Mouse (Mus musculus) bone marrow macrophage, adult 2 months (primary cell): ENCODE data around the gene Capn8. TPM values are rescaled to one million over a fixed set of nuclear protein-coding genes. Genes with fewer than 3 reads are reported as not detected.

Experiments used
- H3K27ac ChIP-seq: 2 replicates; pipeline ENCODE4 v1.5.1; 2012; ENCODE audit warnings: low read depth, low read length; ENCODE audit not compliant: insufficient read depth
- H3K4me1 ChIP-seq: 2 replicates; pipeline ENCODE4 v1.6.1; 2012; ENCODE audit warnings: low read length; ENCODE audit not compliant: control insufficient read depth, insufficient read depth
- H3K4me3 ChIP-seq: 2 replicates; pipeline ENCODE4 v1.5.1; 2012; ENCODE audit warnings: mild to moderate bottlenecking, low read length, moderate library complexity; ENCODE audit not compliant: insufficient read depth
- CTCF ChIP-seq: IDR thresholded peaks from 2 replicates; pipeline ENCODE4 v1.5.1; 2012; ENCODE audit warnings: low read depth, mild to moderate bottlenecking, low read length, moderate library complexity
- POLR2A ChIP-seq: IDR thresholded peaks from 2 replicates; pipeline ENCODE4 v1.6.1; 2012; ENCODE audit warnings: mild to moderate bottlenecking, low read depth, low read length, borderline replicate concordance
- polyA plus RNA-seq: library from polyadenylated mRNA; stranded (reverse); fragments of >200 nt; gene quantifications from 2 replicates; pipeline ENCODE4 v1.2.4, GENCODE M21; 2012; ENCODE audit not compliant: missing spikeins, insufficient read depth, insufficient read length

Capn8 gene
- polyA plus RNA-seq, 1 experiment, result not detected

- no peaks in the 10 kb centered on the region for H3K4me1 ChIP-seq
- H3K4me3 ChIP-seq, result no peak overlapping the region
- no peak overlapping the region for H3K27ac ChIP-seq
- TF ChIP-seq CTCF (no peak), POLR2A (no peak)
Measured at GRCm38 (mm10) chr1:182678151-182678550, 113.3 kb downstream of the Capn8 start.

- Histone ChIP-seq H3K4me1 (no peaks in the 10 kb centered on the region), H3K4me3 (no peak overlapping the region), H3K27ac (no peak overlapping the region)
- TF ChIP-seq CTCF (no peak), POLR2A (no peak)
Measured at GRCm38 (mm10) chr1:182679169-182679568, 114.4 kb downstream of the Capn8 start.

GRCm38 (mm10) chr1:182679582-182679981 lies 114.8 kb downstream of the Capn8 start:
- Histone ChIP-seq H3K4me1 (no peaks in the 10 kb centered on the region), H3K4me3 (no peak overlapping the region), H3K27ac (no peak overlapping the region)
- TF ChIP-seq CTCF (no peak), POLR2A (no peak)

Other genes starting within 250 kb of the Capn8 start
- 18.6 and 23.6 TPM in 2 replicates for gene Fbxo28, start 223.4 kb upstream of the Capn8 start, polyA plus RNA-seq
- 10.9 and 12.5 TPM in 2 replicates for gene Trp53bp2, start 155.8 kb upstream of the Capn8 start, polyA plus RNA-seq
- gene Capn2, start 47.4 kb upstream of the Capn8 start, polyA plus RNA-seq, result 132 and 135 TPM in 2 replicates
- not detected in 2 replicates for gene Ccdc185, start 184.2 kb downstream of the Capn8 start, polyA plus RNA-seq
- not detected in 2 replicates for gene Susd4, start 198.9 kb downstream of the Capn8 start, polyA plus RNA-seq